Mouse (Mus musculus) embryonic facial prominence, embryonic 15.5 days (tissue): ENCODE results near the gene Mecom. TPM values are rescaled to one million over a fixed set of nuclear protein-coding genes. Genes with fewer than 3 reads are reported as not detected.

ENCODE experiments used
- polyA plus RNA-seq: library from polyadenylated mRNA; unstranded; fragments of >200 nt; fragmentation: Nextera tagmentation; extraction: Ambion mirVana; gene quantifications from 2 replicates; pipeline ENCODE4 v1.2.1, GENCODE M21; 2015

Gene Mecom
- polyA plus RNA-seq, 1 experiment from 2014 or later: 8.8 TPM

Other genes starting within 250 kb of the Mecom start
- not detected in 2 replicates for gene Actrt3, start 51.9 kb upstream of the Mecom start, polyA plus RNA-seq
- 27.7 and 29.0 TPM in 2 replicates for gene Mynn, start 54.1 kb upstream of the Mecom start, polyA plus RNA-seq
- gene Lrriq4, start 96.5 kb upstream of the Mecom start, polyA plus RNA-seq: not detected in 2 replicates
- 6.4 and 10.3 TPM in 2 replicates for gene Lrrc34, start 99.9 kb upstream of the Mecom start, polyA plus RNA-seq
- 0.53 and 1.9 TPM in 2 replicates for gene Lrrc31, start 151.8 kb upstream of the Mecom start, polyA plus RNA-seq
- gene Samd7, start 198.3 kb upstream of the Mecom start, polyA plus RNA-seq: not detected in 2 replicates
- 88.8 and 95.2 TPM in 2 replicates for gene Sec62, start 244.9 kb upstream of the Mecom start, polyA plus RNA-seq